Mouse (Mus musculus) bone marrow macrophage, adult 2 months (primary cell): ENCODE data around the gene Gm10715. TPM values are rescaled to one million over a fixed set of nuclear protein-coding genes. Genes with fewer than 3 reads are reported as not detected.
"Not testable (repeated sequence)": the region's sequence is repeated elsewhere in the genome, so short reads cannot be mapped to it uniquely, and the experiment has no call there.

Experiments
- H3K27ac ChIP-seq: 2 replicates; pipeline ENCODE4 v1.5.1; 2012; ENCODE audit warnings: low read depth, low read length; ENCODE audit not compliant: insufficient read depth
- H3K4me1 ChIP-seq: 2 replicates; pipeline ENCODE4 v1.6.1; 2012; ENCODE audit warnings: low read length; ENCODE audit not compliant: control insufficient read depth, insufficient read depth
- H3K4me3 ChIP-seq: 2 replicates; pipeline ENCODE4 v1.5.1; 2012; ENCODE audit warnings: mild to moderate bottlenecking, low read length, moderate library complexity; ENCODE audit not compliant: insufficient read depth
- polyA plus RNA-seq: library from polyadenylated mRNA; stranded (reverse); fragments of >200 nt; gene quantifications from 2 replicates; pipeline ENCODE4 v1.2.4, GENCODE M21; 2012; ENCODE audit not compliant: missing spikeins, insufficient read depth, insufficient read length

Gene Gm10715
- polyA plus RNA-seq = 9.2 and 23.3 TPM in 2 replicates

GRCm38 (mm10) chr9:3036577-3036976, at the start of gene Gm10715:
Gene Gm10715, plus strand, starts transcription at chr9:3036877.
- not testable (repeated sequence) for H3K4me1 ChIP-seq, H3K4me3 ChIP-seq, H3K27ac ChIP-seq

DNA sequence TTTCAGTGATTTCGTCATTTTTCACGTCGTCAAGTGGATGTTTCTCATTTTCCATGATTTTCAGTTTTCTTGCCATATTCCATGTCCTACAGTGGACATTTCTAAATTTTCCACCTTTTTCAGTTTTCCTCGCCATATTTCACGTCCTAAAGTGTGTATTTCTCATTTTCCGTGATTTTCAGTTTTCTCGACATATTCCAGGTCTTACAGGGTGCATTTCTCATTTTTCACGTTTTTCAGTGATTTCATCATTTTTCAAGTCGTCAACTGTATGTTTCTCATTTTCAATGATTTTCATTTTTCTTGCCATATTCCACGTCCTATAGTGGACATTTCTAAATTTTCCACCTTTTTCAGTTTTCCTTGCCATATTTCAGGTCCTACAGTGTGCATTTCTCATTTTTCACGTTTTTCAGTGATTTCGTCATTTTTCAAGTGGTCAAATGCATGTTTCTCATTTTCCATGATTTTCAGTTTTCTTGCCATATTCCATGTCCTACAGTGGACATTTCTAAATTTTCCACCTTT, 36.2 kb upstream of the Gm10715 start, which contains the start of gene Gm10722:
Gm10722 (plus strand) TSS at position 478 of the 528 bp plus-strand sequence.
- H3K4me3 ChIP-seq, H3K27ac ChIP-seq, H3K4me1 ChIP-seq: not testable (repeated sequence)

DNA sequence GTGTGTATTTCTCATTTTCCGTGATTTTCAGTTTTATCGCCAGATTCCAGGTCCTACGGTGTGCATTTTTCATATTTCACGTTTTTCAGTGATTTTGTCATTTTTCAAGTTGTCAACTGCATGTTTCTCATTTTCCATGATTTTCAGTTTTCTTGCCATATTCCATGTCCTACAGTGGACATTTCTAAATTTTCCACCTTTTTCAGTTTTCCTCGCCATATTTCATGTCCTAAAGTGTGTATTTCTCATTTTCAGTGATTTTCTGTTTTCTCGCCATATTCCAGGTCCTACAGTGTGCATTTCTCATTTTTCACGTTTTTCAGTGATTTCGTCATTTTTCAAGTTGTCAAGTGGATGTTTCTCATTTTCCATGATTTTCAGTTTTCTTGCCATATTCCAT, 35.7 kb upstream of the Gm10715 start:
- not testable (repeated sequence) for H3K27ac ChIP-seq, H3K4me1 ChIP-seq, H3K4me3 ChIP-seq

GRCm38 (mm10) chr9:3001948-3002659, 34.6 kb upstream of the Gm10715 start:
- H3K4me3 ChIP-seq, H3K4me1 ChIP-seq, H3K27ac ChIP-seq: not testable (repeated sequence)

- H3K4me1 ChIP-seq, H3K4me3 ChIP-seq, H3K27ac ChIP-seq: not testable (repeated sequence)
Observed at GRCm38 (mm10) chr9:3002794-3003396, 33.8 kb upstream of the Gm10715 start, which contains the start of gene Gm11168. Gene Gm11168, plus strand, starts transcription at chr9:3003346.

GRCm38 (mm10) chr9:3006179-3006578, 30.5 kb upstream of the Gm10715 start:
- not testable (repeated sequence) for H3K4me3 ChIP-seq, H3K27ac ChIP-seq, H3K4me1 ChIP-seq

DNA sequence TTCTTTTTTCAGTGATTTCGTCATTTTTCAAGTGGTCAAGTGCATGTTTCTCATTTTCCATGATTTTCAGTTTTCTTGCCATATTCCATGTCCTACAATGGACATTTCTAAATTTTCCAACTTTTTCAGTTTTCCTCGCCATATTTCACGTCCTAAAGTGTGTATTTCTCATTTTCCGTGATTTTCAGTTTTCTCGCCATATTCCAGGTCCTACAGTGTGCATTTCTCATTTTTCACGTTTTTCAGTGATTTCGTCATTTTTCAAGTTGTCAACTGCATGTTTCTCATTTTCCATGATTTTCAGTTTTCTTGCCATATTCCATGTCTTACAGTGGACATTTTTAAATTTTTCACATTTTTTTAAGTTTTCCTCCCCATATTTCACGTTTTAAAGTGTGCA, 30.0 kb upstream of the Gm10715 start:
- not testable (repeated sequence) for H3K4me3 ChIP-seq, H3K4me1 ChIP-seq, H3K27ac ChIP-seq

DNA sequence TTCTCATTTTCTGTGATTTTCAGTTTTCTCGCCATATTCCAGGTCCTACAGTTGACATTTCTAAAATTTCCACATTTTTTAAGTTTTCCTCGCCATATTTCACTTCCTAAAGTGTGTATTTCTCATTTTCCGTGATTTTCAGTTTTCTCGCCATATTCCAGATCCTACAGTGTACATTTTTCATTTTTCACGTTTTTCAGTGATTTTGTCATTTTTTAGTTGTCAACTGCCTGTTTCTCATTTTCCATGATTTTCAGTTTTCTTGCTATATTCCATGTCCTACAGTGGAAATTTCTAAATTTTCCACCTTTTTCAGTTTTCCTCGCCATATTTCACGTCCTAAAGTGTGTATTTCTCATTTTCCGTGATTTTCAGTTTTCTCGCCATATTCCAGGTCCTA, 29.4 kb upstream of the Gm10715 start:
- not testable (repeated sequence) for H3K4me1 ChIP-seq, H3K4me3 ChIP-seq, H3K27ac ChIP-seq

GRCm38 (mm10) chr9:3009331-3009730, 27.3 kb upstream of the Gm10715 start:
- H3K27ac ChIP-seq, H3K4me1 ChIP-seq, H3K4me3 ChIP-seq: not testable (repeated sequence)

DNA sequence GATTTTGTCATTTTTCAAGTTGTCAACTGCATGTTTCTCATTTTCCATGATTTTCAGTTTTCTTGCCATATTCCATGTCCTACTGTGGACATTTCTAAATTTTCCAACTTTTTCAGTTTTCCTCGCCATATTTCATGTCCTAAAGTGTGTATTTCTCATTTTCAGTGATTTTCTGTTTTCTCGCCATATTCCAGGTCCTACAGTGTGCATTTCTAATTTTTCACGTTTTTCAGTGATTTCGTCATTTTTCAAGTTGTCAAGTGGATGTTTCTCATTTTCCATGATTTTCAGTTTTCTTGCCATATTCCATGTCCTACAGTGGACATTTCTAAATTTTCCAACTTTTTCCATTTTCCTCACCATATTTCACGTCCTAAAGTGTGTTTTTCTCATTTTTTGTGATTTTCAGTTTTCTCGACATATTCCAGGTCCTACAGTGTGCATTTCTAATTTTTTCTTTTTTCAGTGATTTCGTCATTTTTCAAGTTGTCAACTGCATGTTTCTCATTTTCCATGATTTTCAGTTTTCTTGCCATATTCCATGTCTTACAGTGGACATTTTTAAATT, 24.5 kb upstream of the Gm10715 start:
- not testable (repeated sequence) for H3K4me3 ChIP-seq, H3K27ac ChIP-seq, H3K4me1 ChIP-seq

GRCm38 (mm10) chr9:3012733-3013279, 23.9 kb upstream of the Gm10715 start, which contains the start of gene Gm10721:
Gene Gm10721, plus strand, starts transcription at chr9:3013140.
- H3K4me1 ChIP-seq = not testable (repeated sequence)

GRCm38 (mm10) chr9:3015354-3015753, 21.3 kb upstream of the Gm10715 start, which contains the start of gene Gm10720:
Gene Gm10720, plus strand, starts transcription at chr9:3015654.
- H3K27ac ChIP-seq, H3K4me3 ChIP-seq, H3K4me1 ChIP-seq: not testable (repeated sequence)

More at GRCm38 (mm10) chr9:3012733-3013279, 23.9 kb upstream of the Gm10715 start, which contains the start of gene Gm10721:
- H3K27ac ChIP-seq, H3K4me3 ChIP-seq: not testable (repeated sequence)

DNA sequence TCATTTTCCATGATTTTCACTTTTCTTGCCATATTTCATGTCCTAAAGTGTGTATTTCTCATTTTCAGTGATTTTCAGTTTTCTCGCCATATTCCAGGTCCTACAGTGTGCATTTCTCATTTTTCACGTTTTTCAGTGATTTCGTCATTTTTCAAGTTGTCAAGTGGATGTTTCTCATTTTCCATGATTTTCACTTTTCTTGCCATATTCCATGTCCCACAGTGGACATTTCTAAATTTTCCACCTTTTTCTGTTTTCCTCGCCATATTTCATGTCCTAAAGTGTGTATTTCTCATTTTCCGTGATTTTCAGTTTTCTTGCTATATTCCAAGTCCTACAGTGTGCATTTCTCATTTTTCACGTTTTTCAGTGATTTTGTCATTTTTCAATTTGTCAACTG, 20.8 kb upstream of the Gm10715 start:
- H3K4me3 ChIP-seq, H3K27ac ChIP-seq, H3K4me1 ChIP-seq: not testable (repeated sequence)

DNA sequence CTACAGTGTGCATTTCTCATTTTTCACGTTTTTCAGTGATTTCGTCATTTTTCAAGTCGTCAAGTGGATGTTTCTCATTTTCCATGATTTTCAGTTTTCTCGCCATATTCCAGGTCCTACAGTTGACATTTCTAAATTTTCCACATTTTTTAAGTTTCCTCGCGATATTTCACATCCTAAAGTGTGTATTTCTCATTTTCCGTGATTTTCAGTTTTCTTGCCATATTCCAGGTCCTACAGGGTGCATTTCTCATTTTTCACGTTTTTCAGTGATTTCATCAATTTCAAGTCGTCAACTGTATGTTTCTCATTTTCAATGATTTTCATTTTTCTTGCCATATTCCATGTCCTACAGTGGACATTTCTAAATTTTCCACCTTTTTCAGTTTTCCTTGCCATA, 19.6 kb upstream of the Gm10715 start, which contains the start of gene Gm10719:
Gm10719 (plus strand) TSS at position 301 of the 400 bp plus-strand sequence.
- H3K4me1 ChIP-seq, H3K4me3 ChIP-seq, H3K27ac ChIP-seq: not testable (repeated sequence)

GRCm38 (mm10) chr9:3018944-3019343, 17.7 kb upstream of the Gm10715 start:
- not testable (repeated sequence) for H3K4me3 ChIP-seq, H3K27ac ChIP-seq, H3K4me1 ChIP-seq
